Mouse (Mus musculus) limb, embryonic 11.5 days (tissue): ENCODE data around the gene Hdac11. TPM values are rescaled to one million over a fixed set of nuclear protein-coding genes. Genes with fewer than 3 reads are reported as not detected.
A peak's percentile ranks its signal among the peaks of the same experiment; 100 is the strongest.
"Not testable (repeated sequence)": the region's sequence is repeated elsewhere in the genome, so short reads cannot be mapped to it uniquely, and the experiment has no call there.

ENCODE experiments used
- ATAC-seq: fragments of 200-750 bp; cut with Nextera tagmentation; 2 replicates; pipeline ENCODE4 v1.8.0; 2017; ENCODE audit warnings: low read depth; ENCODE audit not compliant: insufficient number of reproducible peaks, low FRiP score, low TSS enrichment
- DNase-seq: peaks from one replicate; pipeline ENCODE4 v3.0.0-alpha.2; 2015; ENCODE audit warnings: low spot score
- H3K27ac ChIP-seq: fragments of 300-500 bp; sonication (generic); replicated peaks from 2 replicates; pipeline ENCODE4 v1.5.1; 2014; ENCODE audit warnings: low read depth, mild to moderate bottlenecking, low read length
- H3K27me3 ChIP-seq: fragments of 300-500 bp; sonication (generic); 2 replicates; pipeline ENCODE4 v1.6.1; 2014; ENCODE audit warnings: mild to moderate bottlenecking, low read length, mixed read lengths; ENCODE audit not compliant: control insufficient read depth, insufficient read depth
- H3K36me3 ChIP-seq: fragments of 300-500 bp; sonication (generic); 2 replicates; pipeline ENCODE4 v1.6.1; 2014; ENCODE audit warnings: mild to moderate bottlenecking, low read length, moderate library complexity, mixed read lengths; ENCODE audit not compliant: control insufficient read depth, insufficient read depth
- H3K4me1 ChIP-seq: fragments of 300-500 bp; sonication (generic); 2 replicates; pipeline ENCODE4 v1.6.1; 2014; ENCODE audit warnings: low read length, mixed read lengths; ENCODE audit not compliant: control insufficient read depth, insufficient read depth
- H3K4me2 ChIP-seq: fragments of 300-500 bp; sonication (generic); 2 replicates; pipeline ENCODE4 v1.6.1; 2014; ENCODE audit warnings: low read depth, mild to moderate bottlenecking, moderate library complexity; ENCODE audit not compliant: severe bottlenecking
- H3K4me3 ChIP-seq: fragments of 300-500 bp; sonication (generic); 2 replicates; pipeline ENCODE4 v1.5.1; 2014; ENCODE audit warnings: low read depth, low read length
- H3K9ac ChIP-seq: fragments of 300-500 bp; sonication (generic); 2 replicates; pipeline ENCODE4 v1.6.1; 2014; ENCODE audit warnings: mild to moderate bottlenecking, low read length
- H3K9me3 ChIP-seq: fragments of 300-500 bp; sonication (generic); 2 replicates; pipeline ENCODE4 v1.6.1; 2016; ENCODE audit warnings: low read length; ENCODE audit not compliant: control insufficient read depth
- WGBS: fragments of 180-500 bp; shearing (Covaris S2); extraction: QIAGEN DNeasy Blood & Tissue Kit; methylation state at CpG from one replicate; pipeline ENCODE4 v1.1.7; 2014; 5-methylcytosine and 5-hydroxymethylcytosine counted together
- polyA plus RNA-seq: library from polyadenylated mRNA; unstranded; fragments of >200 nt; fragmentation: Nextera tagmentation; extraction: Ambion mirVana; gene quantifications from 2 replicates; pipeline ENCODE4 v1.2.1, GENCODE M21; 2014

Hdac11 gene
- polyA plus RNA-seq, 1 experiment from 2014 or later: 13.8 TPM

DNA sequence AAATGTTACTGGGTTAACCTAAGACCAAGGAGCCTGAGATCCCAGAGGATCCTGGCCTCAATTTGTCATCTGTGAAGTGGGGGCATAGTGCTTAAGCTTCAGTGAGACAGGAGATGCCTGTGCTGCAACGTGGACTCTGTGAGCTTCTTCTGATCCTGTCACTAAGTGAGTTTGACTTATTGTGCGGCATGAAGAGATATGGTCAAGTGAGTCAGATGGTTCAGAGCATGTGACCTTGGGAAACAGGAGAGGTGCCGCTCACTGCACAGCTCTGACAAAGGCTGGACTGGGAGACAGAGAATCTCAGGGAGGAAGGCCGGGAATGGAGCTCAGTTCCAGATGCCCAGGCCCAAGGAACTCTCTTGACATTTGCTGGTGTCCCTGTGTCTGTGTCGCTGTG lies 49.3 kb downstream of the Hdac11 start:
- DNase-seq (no peak), ATAC-seq (no peak)
- Histone ChIP-seq H3K36me3 (no peaks in the 10 kb centered on the region), H3K4me1 (peaks cover 35% of the 10 kb centered on the region), H3K9ac (no peak overlapping the region), H3K27me3 (no peaks in the 10 kb centered on the region), H3K4me3 (no peak overlapping the region), H3K4me2 (no peak overlapping the region), H3K27ac (no peak overlapping the region), H3K9me3 (no peaks in the 10 kb centered on the region)
- 77% methylated on average over 5 of the region's 5 CpGs for WGBS

GRCm38 (mm10) chr6:91207491-91207890 lies 51.0 kb downstream of the Hdac11 start:
- H3K4me2 ChIP-seq: no peak overlapping the region
- DNase-seq (no peak), ATAC-seq (no peak)
- H3K4me1 ChIP-seq: peaks cover 21% of the 10 kb centered on the region
- WGBS: 78% methylated on average over 3 of the region's 3 CpGs
- no peaks in the 10 kb centered on the region for H3K9me3 ChIP-seq
- no peak overlapping the region for H3K27ac ChIP-seq
- H3K36me3 ChIP-seq: no peaks in the 10 kb centered on the region
- H3K9ac ChIP-seq: no peak overlapping the region
- H3K27me3 ChIP-seq: no peaks in the 10 kb centered on the region
- H3K4me3 ChIP-seq: no peak overlapping the region

- DNase-seq: peak; percentile 53
- Histone ChIP-seq H3K4me2 (no peak overlapping the region), H3K9ac (0 out of 2 replicates have a peak overlapping the region, but pooled peaks have one; percentile 23), H3K4me1 (peaks cover 32% of the 10 kb centered on the region), H3K4me3 (no peak overlapping the region), H3K36me3 (no peaks in the 10 kb centered on the region), H3K27ac (peak overlapping the region; percentile 82), H3K27me3 (no peaks in the 10 kb centered on the region), H3K9me3 (no peaks in the 10 kb centered on the region)
- ATAC-seq: peak; percentile 73; the same call in 1 of the 2 replicates
- WGBS: 3% methylated on average over 2 of the region's 2 CpGs
Measured at GRCm38 (mm10) chr6:91209780-91210179, 53.3 kb downstream of the Hdac11 start.

- DNase-seq: no peak
- ATAC-seq: no peak
- Histone ChIP-seq H3K4me1 (peaks cover 32% of the 10 kb centered on the region), H3K4me3 (no peak overlapping the region), H3K9ac (no peak overlapping the region), H3K9me3 (no peaks in the 10 kb centered on the region), H3K27ac (no peak overlapping the region; the same call in 1 of the 2 replicates), H3K4me2 (no peak overlapping the region), H3K27me3 (no peaks in the 10 kb centered on the region), H3K36me3 (no peaks in the 10 kb centered on the region)
- WGBS: 71% methylated on average over 3 of the region's 3 CpGs
Measured at GRCm38 (mm10) chr6:91210852-91211251, 54.4 kb downstream of the Hdac11 start.

GRCm38 (mm10) chr6:91212155-91212554 lies 55.7 kb downstream of the Hdac11 start, which contains the start of gene Fbln2:
Gene Fbln2 (plus strand): TSS chr6:91212455.
- Histone ChIP-seq H3K9ac (peak within 1 kb of the TSS; percentile 63), H3K4me1 (peaks cover 40% of the 10 kb centered on the region), H3K4me3 (peak within 1 kb of the TSS; percentile 51), H3K4me2 (peak within 1 kb of the TSS; percentile 63), H3K27ac (peak within 1 kb of the TSS; percentile 36; the same call in 1 of the 2 replicates)
- not testable (repeated sequence) for ATAC-seq, H3K36me3 ChIP-seq, H3K9me3 ChIP-seq, DNase-seq, H3K27me3 ChIP-seq

DNA sequence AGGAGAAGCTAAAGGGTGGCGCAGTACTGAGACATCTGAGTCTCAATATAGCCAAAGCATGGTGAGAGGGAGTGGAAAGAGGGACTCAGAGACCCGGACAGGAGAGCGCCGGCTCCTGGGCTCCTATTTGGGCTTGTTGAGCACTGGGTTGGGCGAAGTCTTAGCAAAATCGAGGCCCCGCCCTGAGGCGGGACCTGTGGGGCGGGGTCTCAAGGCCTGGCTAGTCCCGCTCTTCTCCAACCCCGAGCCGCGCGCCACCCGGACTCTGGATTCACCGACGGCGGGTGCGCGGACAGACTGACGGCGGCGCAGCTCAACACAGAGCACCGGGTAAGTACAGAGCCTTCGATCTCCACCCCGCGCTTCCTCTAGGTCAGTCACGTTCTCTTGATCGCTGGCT lies 56.1 kb downstream of the Hdac11 start:
- peak; percentile 69 for ATAC-seq
- Histone ChIP-seq H3K27me3 (no peaks in the 10 kb centered on the region), H3K9ac (peak overlapping the region; percentile 63), H3K9me3 (no peaks in the 10 kb centered on the region), H3K27ac (peak overlapping the region; percentile 36; the same call in 1 of the 2 replicates), H3K4me2 (peak overlapping the region; percentile 63), H3K4me3 (peak overlapping the region; percentile 51), H3K36me3 (no peaks in the 10 kb centered on the region), H3K4me1 (peaks cover 40% of the 10 kb centered on the region)
- under 1% methylated on average over 29 of the region's 29 CpGs for WGBS
- peak; percentile 88 for DNase-seq

DNA sequence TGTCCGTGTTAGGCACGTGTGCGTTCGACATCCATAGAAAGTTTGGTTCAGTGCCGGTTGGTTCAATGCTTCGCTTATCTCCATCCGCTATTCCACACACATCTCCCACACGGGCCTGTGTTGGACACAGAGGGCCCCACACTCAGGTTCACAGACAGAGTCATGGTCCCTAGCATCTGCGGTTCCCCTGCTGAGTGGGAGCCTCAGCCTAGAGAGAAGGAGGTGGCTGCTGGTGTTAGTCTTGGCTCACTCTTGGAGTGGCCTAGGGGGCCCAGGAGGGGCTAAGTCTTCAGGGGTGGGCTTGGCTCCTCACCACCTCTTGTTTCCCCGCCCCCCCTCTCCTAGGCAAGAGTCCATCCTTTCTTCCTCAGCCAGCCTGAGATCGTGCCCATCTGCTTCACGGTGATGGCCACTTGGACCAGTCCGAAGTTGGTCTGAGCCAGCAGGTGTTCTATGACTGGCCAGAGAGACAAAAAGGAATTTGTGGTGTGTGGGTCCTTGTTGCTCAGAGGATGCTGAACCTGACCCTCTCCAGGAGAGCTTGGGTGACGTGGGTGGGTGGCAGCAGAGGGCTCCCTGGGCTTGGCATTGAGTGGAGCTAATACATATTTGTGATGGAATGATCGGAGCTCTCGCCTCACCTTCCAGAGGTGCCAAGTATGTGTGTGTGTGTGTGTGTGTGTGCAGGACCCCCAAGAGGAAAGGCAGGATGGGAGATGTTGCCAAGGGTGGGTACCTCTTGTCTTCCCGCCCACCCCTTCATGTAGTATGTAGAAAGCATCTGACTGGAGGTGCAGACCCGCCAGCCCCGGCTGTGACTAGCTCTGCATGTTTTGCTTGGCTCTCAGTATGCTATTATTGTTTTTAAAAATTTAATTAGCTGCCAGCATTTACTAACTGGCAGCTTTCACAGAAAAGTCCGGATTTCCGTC lies 57.1 kb downstream of the Hdac11 start:
- Histone ChIP-seq H3K9me3 (no peaks in the 10 kb centered on the region), H3K27ac (0 out of 2 replicates have a peak overlapping the region, but pooled peaks have one; percentile 36), H3K9ac (peak overlapping the region; percentile 63), H3K36me3 (no peaks in the 10 kb centered on the region), H3K4me3 (peak overlapping the region; percentile 51), H3K4me2 (peak overlapping the region; percentile 63), H3K27me3 (no peaks in the 10 kb centered on the region), H3K4me1 (peaks cover 40% of the 10 kb centered on the region)
- WGBS: 64% methylated on average over 21 of the region's 21 CpGs
- no peak for DNase-seq
- 0 out of 2 replicates have a peak, but pooled peaks have one; percentile 1 for ATAC-seq

DNA sequence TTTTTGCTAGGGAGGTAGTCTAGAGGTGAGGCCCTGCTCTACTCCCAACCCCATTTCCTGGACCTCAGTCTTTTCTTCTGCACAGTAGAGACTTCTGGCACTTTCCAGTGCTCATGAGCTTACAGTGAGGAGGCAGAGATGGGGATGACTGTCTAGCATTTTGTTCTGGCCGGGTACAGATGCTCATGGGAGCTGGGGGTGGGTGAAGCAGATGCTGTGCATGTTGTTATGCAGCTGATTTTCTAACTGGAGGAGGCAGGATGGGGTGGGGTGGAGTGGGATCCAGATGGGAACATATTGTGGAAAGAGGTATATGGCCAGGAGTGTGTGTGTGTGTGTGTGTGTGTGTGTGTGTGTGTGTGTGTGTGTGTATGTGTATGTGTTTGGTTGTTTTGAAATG lies 59.0 kb downstream of the Hdac11 start:
- WGBS: 74% methylated on average over 1 of the region's 1 CpGs
- peaks cover 23% of the 10 kb centered on the region for H3K4me1 ChIP-seq
- no peak overlapping the region for H3K4me3 ChIP-seq
- no peak overlapping the region for H3K9ac ChIP-seq
- no peak overlapping the region for H3K27ac ChIP-seq
- no peak for ATAC-seq
- no peaks in the 10 kb centered on the region for H3K27me3 ChIP-seq
- H3K36me3 ChIP-seq: no peaks in the 10 kb centered on the region
- no peak overlapping the region for H3K4me2 ChIP-seq
- no peak for DNase-seq
- no peaks in the 10 kb centered on the region for H3K9me3 ChIP-seq
